Mouse (Mus musculus): ENCODE data around the gene Sh3glb2.
A peak's percentile ranks its signal among the peaks of the same experiment; 100 is the strongest.

- TF ChIP-seq POLR2A (IDR thresholded peaks at IDR 0.05; ENCODE audit: control insufficient read depth, low read depth, low read length) (0 out of 2 replicates have a peak, but pooled peaks have one; percentile 37), CTCF (IDR thresholded peaks at IDR 0.05; ENCODE audit: control insufficient read depth, insufficient read depth, insufficient replicate concordance, low read depth, low read length) (0 out of 2 replicates have a peak, but pooled peaks have one; percentile 24)
Observed at GRCm38 (mm10) chr2:30358533-30359531, at the start of gene Sh3glb2.
